Mouse (Mus musculus): Measurements from ENCODE around the gene Ube2s.

DNA sequence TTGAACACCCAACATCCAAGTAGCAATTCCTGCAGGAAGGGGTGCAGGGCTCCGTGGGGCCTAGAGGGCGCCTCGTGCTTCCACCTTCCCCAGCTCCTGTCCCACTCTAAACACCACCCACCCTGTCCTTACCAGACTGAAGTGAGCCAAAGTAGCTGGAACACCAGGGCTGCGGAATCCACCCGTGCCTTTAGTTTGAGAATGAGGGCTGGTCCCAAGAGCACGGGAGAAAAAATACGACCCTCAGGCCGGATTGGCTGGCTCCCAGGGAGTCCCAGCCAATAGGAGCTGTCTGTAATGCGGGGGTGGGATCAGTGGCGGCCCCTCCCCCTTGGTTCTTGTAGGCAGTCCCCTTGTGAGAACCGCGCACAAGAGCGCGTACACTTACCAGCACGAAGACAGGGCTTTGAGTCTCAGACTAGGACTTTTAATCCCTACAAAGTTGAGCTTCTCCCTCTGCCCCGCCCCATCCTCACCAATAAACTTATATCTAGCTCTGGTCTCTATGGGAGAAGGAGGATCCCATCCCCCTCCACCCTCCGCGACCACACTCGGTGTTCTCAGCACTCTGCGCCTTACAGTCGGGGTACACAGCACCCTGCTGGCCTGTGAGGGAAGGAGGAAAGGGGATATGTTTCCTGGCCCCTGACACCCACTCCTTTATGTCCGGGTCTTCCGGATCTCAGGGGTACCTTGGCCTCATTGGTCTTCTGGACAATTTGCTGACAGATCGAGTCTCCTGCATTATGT, 59.4 kb downstream of the Ube2s start, which contains the start of gene Cox6b2:
- TF ChIP-seq POLR2AphosphoS2 (IDR thresholded peaks at IDR 0.05; ENCODE audit: low read length) (peak; percentile 84; the same call in 1 of the 2 replicates), POLR2A (IDR thresholded peaks at IDR 0.05; ENCODE audit: control insufficient read depth in 1 of 2, insufficient read depth in 1 of 2, low read depth in 1 of 2, low read length in 2 of 2, poor library complexity in 1 of 2) (peak; percentile 62 to 92; a peak in 3 of 4 replicates), MAZ (IDR thresholded peaks at IDR 0.05; ENCODE audit: low read depth, low read length) (no peak)

All from MEL (cell line).